Mouse (Mus musculus): Measurements from ENCODE around the gene Olfr70.
A peak's percentile ranks its signal among the peaks of the same experiment; 100 is the strongest.

Olfr70 gene

DNA sequence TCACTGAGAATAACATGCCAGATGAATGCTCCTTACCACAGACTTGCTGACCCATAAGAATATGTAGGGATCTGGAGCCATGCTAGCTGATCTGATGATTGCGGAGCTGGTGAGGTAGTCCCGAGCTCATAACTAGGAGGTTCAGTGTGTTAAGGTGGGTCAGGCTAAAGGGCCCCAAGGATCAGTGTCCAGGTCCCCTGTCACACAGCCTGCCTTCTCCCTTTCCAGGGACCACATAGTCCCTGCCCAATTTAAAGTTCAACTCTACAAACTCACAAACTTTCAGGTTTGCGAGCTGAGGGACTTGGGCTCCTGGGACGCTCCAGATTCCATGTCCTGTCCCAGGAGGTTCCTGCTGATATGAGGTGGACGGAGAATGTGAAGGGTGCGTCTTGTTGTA lies at the start of gene Olfr70:
Gene Olfr70 (minus strand): TSS at position 101 of the 400 bp plus-strand sequence.
- DNase-seq (ENCODE audit: extremely low spot score, low read depth, low spot score): no peak

DNA sequence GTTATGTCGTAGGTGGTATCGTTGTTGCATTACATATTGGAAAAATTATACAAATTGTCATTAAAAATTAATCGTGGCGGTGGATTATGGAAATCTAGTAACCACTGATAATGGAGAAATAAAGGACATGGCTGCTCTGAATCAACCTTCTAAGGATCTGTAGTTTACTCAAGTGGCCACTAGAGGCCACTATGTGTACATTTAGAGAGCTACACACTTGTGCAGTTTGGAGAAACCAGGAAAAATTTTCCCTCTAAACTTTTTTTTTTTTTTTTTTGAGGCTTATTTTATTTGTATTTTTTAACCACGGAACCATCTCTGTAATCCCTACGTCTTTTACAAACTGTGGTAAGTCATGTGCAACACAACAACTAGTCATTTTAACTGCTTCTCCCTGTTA lies 44.6 kb upstream of the Olfr70 start:
- DNase-seq (ENCODE audit: extremely low spot score, low read depth, low spot score): no peak

DNA sequence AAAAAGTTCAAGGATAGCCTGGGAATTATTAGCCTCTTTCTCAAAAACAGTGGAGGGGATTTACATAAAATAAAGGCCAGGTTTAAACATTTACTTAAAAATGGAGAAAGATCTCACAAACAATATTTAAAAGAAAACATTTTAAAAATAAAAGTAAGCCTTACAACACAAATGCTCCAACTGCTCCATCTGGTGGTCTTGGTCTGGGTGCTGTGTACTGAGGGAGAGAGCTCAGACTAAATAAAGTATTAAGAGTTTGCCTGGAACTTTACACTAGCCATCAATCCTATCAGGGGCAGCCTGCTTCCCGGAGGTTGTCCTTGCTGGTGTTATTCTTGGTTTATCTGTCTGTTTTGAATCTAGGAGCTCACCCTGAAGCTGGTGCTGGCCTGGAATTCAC lies 42.5 kb upstream of the Olfr70 start:
- DNase-seq (ENCODE audit: extremely low spot score, low read depth, low spot score): no peak

DNA sequence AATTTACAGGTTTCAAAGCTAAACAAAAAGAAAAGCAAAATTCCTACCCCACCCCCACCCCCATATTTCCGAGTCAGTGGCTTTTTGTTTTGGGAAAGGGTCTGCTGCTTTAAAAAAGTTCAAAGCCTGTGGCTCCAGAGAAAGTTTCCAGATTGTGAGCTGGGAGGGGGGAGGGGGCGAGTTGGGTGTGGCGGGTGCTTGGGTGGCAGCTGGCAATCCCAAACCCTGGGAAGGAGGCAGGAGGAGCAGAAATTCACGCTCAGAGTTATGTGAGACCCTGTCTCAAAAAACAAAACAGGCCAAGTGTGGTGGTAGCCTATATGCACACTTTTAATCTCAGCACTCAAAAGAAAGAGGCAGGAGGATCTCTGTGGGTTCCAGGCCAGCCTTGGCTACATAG lies 42.0 kb upstream of the Olfr70 start:
- DNase-seq (ENCODE audit: extremely low spot score, low read depth, low spot score): no peak

DNA sequence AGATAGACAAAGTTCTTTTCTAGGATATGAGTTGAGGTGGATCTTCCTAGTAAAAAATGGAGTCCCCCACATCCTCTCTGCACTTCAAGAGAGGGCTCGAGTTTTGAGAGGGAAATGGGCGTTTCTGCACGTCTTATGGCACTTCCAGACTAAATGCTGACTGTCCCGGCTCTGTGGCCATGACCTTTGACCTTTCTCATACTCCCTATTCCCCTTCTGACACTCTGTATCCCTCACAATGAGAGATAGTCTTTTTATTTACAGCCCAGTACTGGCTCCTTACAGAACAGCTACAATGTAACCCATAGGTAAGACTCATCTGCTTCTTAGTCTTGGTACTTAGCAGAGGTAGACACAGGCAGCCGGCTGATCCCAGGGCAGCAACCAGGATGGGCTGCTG lies 40.9 kb upstream of the Olfr70 start:
- no peak for DNase-seq (ENCODE audit: extremely low spot score, low read depth, low spot score)

DNA sequence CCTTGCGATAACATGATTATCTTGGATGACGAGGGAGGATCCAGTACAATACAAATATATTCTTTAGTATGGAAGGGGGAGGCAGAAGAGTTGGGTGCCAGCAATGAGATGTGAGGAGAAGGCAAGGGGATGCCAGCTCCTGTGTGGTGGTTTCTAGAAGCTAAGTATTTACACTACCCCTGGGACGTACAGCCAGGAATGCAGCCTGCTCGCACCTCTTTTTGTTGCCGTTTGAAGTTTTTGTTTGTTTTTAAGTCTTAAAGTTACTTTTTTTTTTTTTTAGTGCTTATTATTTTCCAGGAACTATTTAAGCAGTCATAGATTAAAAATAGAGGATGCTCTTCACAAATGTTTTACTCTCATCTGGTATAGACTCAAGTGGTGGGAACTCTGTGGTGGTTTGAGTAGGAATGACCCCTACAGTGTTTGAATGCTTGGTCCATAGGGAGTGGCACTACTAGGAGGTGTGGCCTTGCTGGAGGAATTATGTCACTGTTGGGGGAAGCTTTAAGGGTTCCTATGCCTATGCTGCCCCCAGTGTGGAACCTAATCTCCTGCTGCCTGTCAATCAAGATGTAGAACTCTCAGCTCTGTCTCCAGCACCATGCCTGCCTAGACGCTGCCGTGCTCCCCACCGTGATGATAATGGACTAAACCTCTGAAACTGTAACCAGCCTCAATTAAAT lies 38.5 kb upstream of the Olfr70 start:
- DNase-seq (ENCODE audit: extremely low spot score, low read depth, low spot score): no peak

DNA sequence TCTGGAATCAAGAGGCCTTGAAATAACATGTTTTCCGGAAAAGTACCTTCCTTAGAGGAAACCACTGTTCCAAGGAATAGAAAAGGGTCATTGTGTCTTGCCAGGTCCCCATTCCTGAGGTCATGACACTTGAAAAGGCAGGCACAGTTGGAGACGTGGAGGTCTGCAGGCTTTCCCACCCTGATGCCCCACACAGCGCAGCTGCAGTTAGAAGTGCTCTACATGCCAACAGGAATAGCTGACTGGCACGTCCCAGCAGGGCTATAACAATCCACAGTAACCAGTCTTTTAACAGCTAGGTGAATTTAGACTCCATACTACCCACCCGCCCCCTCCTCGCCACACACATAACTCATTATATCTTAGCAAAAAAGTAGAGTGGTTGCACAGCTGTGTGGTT lies 36.5 kb upstream of the Olfr70 start:
- no peak for DNase-seq (ENCODE audit: extremely low spot score, low read depth, low spot score)

DNA sequence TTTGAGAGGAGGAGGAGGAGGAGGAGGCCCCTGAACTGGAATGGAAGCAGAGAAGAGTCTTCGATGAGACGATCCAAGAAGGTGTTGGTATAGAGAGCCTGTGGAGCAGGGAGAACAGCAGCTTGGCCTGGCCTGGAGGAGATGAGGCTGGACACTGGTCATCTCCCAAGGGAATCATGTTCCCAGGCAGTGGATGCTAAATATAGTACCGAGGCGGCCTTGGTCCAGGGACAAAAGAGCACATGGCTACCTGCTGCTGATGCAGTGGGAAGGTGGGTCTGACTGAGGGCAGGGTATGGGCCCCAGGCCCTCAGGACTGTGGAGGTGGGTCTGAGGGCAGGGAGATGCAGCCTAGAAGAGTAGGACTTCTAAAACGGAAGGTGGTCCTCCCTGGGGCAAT lies 32.6 kb upstream of the Olfr70 start:
- DNase-seq (ENCODE audit: extremely low spot score, low read depth, low spot score): no peak

DNA sequence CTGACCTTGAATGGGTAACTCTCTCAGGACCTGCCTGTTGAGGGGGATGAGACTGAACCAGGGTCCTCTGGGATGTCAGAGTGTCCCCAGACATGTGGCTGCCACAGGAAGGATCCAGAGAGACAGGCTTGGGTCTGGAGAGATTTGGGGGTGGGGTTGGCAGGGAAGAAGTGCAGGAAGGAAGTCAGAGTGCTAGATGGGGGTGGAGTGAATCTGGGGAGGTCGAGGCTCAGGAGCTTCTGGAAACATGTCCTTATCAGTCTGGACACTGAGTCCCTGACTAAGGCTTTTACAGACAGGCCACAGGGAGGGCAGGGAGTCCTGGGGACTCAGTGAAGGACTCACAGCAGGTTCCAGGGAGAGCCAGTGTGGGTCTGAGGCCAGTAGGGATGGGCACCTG lies 31.6 kb upstream of the Olfr70 start:
- DNase-seq (ENCODE audit: extremely low spot score, low read depth, low spot score): no peak

DNA sequence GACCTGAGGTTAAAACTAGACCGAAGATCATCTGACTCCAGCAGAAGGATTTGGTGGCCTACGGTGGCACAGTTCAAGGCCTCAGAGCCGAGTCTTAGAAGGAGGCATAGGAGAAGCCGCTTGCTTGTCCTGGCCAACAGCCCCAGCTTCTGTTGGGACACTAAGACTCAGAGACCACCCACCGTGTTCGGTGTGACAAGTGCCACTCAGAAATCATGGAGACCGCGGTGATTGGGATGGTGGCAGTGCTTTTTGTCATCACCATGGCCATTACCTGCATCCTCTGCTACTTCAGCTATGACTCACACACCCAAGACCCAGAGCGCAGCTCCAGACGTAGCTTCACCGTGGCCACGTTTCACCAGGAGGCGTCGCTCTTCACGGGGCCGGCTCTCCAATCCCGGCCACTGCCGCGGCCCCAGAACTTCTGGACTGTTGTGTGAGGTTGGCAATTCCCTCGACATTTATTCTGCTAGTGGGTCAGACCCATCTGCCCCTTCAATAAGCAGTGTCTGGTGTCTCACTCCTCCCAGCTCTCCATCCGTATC lies 30.2 kb upstream of the Olfr70 start:
- no peak for DNase-seq (ENCODE audit: extremely low spot score, low read depth, low spot score)

DNA sequence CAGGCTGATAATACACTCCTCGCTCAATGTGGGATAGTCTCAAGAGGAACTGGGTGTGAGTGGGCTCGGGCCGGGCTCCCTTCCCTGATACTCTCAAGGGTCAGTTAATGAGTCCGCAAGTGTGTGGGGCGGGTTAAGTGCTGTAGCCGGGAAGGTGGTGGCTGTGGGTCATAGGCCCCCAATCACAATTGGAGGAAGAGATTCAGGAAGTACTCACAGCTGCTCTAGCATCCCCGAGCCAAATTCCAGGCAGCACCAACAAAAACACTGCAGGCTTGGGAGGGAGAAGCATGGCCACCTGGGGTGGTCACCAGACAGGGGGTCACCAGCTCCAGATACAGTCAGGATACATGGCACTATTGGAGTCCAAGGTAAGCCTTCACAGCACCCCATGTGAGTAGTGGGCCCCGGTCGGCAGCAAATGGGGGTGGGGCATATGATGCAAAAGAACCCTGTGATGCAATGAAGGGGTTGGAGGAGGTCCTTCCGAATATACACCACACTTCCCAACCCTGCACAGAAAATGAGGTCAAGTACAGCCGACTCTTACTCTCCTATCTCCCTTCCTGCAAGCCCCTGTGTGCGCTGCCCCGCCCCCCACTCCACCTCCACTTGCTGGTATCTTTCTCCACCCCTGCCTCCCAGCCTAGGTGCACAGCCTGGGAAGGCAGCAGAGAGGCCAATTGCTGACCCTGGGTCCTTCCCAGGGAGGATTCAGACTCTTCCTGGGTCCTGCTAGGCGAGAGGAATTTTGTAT lies 29.4 kb upstream of the Olfr70 start, which contains the start of gene Spaar:
Gene Spaar (plus strand): TSS at position 241 of the 757 bp plus-strand sequence.
- DNase-seq (ENCODE audit: extremely low spot score, low read depth, low spot score): no peak

DNA sequence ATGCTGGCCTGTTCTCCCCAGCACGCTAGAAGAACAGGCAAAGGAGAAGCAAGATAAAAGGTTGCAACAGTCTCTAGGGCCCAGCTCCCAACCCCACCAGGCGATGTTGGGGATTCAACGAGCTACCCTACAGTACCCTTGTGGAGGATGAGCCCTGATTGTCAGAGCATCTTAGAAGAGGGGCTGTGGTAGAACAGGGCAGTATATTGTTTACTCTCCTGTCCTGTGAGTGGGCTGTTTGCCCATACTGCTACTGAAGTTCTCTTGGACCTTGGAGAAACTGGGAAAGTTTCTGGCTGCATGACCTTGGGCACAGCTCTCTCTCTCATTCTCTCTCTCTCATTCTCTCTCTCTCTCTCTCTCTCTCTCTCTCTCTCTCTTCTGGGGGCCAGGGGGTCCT lies 28.5 kb upstream of the Olfr70 start:
- DNase-seq (ENCODE audit: extremely low spot score, low read depth, low spot score): no peak

DNA sequence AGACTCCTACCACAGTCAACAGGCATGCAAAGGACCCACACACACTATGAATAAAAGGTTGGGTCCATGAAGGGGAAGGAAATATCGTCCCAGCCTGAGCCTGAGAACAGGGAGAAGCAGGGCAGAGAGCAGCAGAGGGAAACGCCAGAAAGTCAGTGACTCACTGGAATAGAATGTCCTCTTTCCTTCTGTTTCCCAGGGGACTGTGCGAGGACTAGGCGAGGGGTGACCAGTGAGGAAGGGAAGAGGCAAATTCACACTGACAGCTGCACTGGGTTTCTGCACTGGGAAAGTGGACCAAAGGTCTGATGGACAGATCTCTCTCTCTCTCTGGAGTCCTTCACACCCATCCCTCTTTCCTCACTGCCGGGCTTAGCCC lies 28.0 kb upstream of the Olfr70 start:
- no peak for DNase-seq (ENCODE audit: extremely low spot score, low read depth, low spot score)

DNA sequence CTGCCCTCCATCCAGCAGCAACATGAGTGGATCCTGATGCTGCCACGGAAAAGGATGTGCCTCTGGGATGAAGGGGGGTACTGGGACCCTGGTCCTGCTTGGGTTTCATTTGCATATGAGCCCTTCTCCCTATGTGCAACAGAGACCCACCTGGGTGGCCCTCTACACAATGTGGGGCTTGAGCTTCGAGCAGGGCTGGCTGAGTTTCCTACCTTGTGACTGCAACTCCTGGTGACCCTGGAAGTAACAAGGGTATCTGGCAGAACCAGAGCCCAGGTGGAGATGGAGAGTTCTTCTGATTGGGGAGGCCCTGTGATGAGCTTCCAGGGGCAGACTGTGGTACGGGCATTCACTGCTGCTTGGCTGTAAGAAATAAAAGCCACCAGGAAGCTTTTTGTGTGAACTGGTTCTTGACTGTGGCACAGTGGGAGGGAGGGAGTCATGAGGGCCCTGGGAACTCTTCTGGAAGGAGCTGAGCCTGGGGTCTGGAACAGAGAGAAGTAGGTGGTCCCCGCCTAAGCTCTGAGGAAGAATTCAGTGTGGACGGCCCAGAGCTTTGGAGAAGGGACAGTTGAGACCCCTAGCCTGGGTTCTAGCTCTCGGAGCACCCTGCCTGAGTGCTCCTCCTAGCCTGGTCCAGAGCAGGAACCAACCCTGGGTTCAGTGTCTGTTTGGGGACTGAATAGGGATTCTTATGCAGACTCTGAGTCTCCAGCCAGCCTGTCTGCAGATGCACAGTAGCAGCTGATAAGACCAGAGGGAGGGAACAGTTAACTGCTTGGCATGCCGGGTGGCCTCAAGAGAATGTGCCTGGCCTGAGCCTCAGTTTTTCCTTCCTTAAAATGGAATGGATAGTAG lies 27.3 kb upstream of the Olfr70 start:
- DNase-seq (ENCODE audit: extremely low spot score, low read depth, low spot score): no peak

DNA sequence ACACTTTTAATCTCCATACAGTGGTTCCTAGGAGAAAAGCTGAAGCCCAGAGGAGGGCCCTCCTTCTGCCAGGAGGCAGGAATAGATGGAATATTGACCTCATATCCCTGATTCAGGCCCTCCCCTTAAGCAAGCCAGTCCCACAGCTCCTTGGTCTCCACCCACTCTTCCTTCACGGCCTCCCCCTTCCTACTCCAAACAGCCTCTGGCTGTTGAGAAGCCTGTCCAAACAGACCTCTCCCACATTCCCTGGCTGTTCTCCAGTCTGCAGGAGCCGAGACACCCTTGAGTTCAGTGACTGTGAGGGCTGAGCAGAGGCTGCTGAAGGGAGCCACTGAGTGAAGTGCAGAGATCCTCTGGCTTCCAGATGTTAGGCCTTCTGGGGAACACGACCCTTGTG lies 26.4 kb upstream of the Olfr70 start, which contains the start of gene Hrct1:
Gene Hrct1 (plus strand): TSS at position 194 of the 400 bp plus-strand sequence.
- DNase-seq (ENCODE audit: extremely low spot score, low read depth, low spot score): no peak

DNA sequence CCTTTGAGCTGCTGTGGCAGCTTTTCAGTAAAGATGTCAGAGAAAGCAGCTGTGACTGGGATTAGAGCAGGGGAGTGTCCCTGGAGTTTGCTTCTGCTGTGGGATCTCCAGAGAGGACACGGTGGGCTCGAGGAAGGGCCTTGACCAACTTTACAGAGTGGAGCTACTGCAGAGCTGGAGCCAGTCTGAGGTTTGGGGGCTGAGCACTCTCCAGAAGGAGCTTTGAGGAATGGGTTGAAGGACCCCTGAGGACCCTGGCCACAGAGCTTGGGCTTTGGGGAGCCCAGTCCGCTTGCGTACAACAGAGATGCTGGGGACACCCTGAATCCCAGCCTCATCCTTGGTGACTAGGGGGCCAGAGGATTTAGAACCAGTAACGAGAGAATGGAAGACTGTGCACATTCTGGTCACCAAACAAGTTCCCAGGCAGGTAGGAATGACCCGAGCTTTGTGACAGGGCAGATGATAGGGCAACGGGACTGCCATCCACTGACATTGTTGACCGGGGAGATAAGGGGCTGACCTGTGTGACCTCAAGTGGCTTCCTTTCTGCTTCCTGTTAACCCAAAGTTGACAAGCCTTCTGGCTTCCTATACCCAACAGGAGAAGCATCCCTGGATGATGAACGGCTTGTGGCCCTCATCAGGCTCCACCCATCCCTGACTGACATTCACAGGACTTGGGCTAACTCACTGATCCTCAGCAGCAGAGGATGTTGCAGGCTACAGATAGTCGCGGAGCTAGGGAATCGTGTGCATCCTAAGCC lies 25.8 kb upstream of the Olfr70 start:
- no peak for DNase-seq (ENCODE audit: extremely low spot score, low read depth, low spot score)

DNA sequence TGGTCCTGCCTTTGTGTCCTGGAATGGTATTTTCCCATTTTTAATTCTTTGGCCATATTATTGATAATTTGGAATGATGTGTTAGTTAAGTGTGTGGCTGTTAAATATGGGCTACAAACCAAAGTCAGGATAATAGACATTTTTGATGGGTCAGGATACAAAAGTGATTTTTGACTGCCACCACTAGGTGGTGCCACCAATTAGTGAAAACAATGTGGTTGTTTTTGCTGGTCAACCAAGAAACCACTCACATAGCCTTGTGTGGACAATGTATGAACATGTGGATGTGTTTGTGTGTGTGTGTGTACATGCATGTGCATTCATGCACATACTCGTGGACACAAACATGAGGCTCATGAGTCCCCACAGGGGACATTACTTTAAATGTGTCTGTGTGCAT lies 24.2 kb upstream of the Olfr70 start:
- DNase-seq (ENCODE audit: extremely low spot score, low read depth, low spot score): peak; percentile 49

DNA sequence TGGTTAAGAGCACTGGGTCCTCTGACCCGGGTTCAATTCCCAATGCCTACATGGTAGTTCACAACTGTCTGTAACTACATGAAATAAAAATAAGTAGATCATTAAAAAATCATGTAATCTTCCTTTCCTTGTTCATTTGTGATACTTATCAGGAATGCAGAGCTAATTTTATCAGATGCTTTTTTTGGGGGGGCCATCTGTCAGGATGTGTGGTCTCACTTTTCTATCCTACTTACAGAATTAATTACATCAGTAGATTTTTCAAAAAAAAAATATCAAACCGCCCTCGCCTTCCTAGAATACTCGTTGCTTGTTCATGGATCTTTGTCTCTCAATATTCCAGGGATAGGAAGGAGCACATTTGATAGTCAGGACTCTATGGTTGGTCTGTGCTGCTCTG lies 21.6 kb upstream of the Olfr70 start:
- no peak for DNase-seq (ENCODE audit: extremely low spot score, low read depth, low spot score)

DNA sequence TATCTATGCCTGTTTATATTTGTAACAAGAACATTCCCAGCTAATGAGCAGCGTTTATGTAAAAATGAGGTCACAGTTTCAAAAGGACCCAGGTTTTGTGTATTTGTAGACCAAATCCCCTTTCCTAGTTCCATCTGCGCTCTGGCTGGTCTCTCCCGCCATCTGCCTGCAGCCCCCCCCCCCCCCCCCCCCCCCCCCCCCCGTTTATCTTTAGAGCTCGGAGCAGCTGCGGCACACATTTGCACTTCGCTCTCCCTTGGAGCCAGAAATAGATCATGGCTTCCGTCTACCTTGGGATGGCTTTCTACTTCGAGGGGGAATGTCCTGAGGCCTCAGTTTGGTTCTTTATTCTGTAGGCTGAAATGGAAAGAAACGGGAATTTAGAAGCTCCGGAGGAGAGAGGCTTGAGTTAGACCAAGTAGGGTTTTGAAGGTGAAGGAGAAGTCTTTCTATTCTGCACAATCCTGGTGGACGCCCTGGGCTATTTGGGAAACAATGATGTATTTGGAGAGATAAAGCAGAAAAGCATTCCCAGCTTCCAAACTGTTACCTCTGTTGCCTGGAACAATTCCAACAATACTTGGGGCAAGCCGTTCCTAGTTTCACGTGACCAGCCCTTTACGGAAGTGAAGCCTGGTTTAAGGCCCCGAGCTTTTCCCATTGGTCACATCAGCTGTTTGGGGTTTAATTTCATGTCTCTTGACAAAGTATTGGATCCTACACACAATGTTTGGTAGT lies 20.1 kb upstream of the Olfr70 start:
- DNase-seq (ENCODE audit: extremely low spot score, low read depth, low spot score): no peak

DNA sequence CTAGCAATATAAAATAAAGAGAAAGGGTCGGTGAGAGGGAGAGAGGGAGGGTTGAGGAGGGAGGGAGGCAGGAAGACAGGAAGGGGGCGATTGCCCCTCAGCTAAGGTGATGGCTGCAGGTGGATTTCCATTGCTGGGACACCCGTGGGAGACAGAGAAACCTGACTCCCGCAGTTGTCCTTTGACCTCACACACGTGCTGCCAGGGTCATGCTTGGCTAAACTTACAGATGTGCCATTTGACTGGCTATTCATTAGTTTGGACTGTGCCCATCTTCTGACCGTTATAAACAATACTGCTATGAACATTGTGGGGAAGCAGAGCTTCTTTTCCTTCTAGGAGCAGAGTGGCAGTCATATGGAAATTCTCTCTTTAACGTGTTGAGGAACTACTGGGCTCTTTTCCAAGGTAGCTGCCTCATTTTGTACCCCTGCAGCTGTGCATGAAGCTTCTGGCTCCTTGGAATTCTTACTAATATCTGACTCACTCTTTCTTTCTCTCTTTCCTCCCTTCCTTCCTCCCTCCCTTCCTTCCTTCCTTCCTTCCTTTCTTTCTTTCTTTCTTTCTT lies 13.1 kb upstream of the Olfr70 start:
- no peak for DNase-seq (ENCODE audit: extremely low spot score, low read depth, low spot score)
